Mouse (Mus musculus): ENCODE data around the gene Ist1.

GRCm38 (mm10) chr8:109662328-109662727, 30.7 kb downstream of the Ist1 start:
- TF ChIP-seq POLR2A (IDR thresholded peaks at IDR 0.05; ENCODE audit: low read depth, low read length) (no peak), CTCF (IDR thresholded peaks at IDR 0.05; ENCODE audit: borderline replicate concordance, insufficient read depth, low read length) (no peak)
